Mouse (Mus musculus): ENCODE data around the gene Enkd1. TPM values are rescaled to one million over a fixed set of nuclear protein-coding genes. Genes with fewer than 3 reads are reported as not detected.

Gene Enkd1
- total RNA-seq (2021), result 1 to 10 TPM; 8.6 to 9.0 TPM
- long read RNA-seq, experiment 1, partial matches to known transcripts, result 0 of 6 reads
- long read RNA-seq, experiment 1, other reads (novel, unspliced or antisense), result 4 of 6 reads
- long read RNA-seq, experiment 2, partial matches to known transcripts, result 1 of 13 reads
- long read RNA-seq, experiment 2, other reads (novel, unspliced or antisense), result 9 of 13 reads

DNA sequence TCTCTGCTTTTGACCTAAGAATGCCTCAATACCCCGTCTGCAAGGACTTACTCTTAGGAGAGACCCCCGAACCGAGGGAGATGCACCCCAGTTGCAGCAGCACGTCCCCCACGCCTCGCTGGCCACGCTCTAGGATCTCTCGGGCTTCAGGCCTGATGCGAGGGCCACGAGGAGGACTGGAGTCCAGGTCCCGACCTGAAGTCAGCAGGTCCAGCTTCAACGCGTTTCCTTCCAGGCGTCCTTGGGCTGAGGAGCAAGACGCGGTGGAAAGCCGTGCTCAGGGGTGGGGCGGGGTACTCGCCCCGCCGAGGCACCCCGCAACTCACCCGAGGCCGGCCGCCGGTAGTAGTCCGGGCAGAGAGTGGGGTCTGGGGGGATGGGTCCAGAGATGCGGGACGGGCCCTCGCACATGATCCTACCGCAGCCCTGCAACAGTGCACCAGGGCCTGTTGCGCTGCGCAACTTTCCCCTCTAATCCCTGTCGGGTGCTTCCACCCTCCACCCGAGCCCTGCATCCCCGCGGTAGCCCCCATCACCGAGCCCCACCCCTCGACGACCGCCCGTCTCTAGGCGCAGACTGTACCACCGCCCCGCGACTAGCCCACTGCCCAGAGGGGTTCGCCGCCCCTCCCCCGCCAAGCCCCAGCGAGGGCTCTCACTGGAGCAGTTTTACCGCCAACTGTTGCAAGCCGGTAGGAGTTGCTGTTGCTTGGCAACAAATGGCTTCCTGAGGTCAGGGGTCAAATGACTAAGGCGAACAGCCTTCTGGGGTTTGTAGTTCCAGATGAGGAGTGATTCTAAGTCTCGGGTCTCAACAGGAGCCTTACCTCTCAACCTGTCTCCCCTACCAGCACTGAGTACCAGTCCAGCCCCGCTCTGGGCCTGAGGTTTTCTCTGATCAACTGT lies at the start of gene Enkd1, which contains the start of gene 4933405L10Rik:
Gene Enkd1 (minus strand): TSS at position 713 of the 906 bp plus-strand sequence.
Gene 4933405L10Rik (plus strand): TSS at position 158 of the 906 bp plus-strand sequence.
- peak; percentile 85 to 95 for DNase-seq (ENCODE audit: low spot score in 2 of 2)

DNA sequence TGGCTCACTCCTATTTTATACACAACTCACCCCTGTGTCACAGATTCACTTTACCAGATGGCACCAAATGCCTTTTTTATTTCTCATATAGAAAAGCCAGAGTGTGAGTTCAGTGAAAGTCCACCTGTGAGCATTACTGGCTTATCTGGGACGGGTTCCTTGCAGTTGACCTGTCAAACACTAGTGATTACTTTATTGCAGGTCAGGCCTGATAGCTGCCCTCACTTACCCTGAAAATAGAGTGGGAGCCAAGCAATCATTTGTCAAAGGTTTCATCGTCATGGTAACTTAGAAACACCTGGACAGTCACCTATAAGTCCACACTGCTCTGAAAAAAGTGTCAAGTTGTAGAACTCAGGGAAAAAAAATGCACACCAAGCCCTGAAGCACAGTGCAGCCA lies 46.7 kb upstream of the Enkd1 start:
- no peak for DNase-seq (ENCODE audit: low spot score in 2 of 2)

- no peak for DNase-seq (ENCODE audit: low spot score in 2 of 2)
Measured at GRCm38 (mm10) chr8:105753916-105754315, 45.9 kb upstream of the Enkd1 start.

GRCm38 (mm10) chr8:105750606-105751005 lies 42.6 kb upstream of the Enkd1 start:
- DNase-seq (ENCODE audit: low spot score in 2 of 2), result peak; percentile 40 to 60

DNA sequence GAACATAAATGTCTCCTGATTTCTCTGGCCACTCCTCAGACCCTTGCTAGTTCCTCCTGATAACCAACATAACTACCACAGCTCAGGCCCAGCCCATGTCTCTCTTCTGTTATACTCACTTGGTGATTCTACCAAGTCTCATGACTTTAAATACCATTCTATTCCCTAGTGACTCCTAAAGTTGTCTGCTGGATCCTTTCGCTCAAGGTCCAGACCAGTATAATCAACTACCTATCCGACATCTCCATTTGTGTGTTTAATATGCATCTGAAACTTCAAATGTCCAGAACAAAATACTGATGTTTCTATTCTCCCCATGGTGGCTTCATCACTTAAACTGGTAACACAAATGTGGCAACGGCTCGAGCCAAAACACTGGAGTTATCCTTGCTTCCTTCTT lies 35.3 kb upstream of the Enkd1 start:
- no peak for DNase-seq (ENCODE audit: low spot score in 2 of 2)

DNA sequence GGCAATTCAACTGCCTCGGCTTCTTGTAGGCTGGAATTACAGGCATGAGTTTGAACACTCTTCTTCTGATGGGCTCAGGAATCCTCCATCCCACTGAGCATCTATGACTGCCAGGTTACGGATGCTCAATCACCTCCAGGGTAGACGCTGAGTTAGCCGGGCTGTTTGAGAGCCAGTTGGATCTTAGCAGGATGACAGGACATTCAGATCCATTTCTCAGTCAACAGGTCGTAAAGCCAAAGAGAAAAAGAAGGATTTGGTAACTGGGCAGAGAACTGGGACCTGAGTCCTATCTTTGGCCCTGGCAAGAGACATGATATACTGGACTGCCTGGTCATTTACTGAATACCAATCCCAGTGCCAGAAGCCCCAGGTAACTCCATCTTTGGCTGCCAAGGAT lies 31.2 kb upstream of the Enkd1 start:
- DNase-seq (ENCODE audit: low spot score in 2 of 2), result no peak

DNA sequence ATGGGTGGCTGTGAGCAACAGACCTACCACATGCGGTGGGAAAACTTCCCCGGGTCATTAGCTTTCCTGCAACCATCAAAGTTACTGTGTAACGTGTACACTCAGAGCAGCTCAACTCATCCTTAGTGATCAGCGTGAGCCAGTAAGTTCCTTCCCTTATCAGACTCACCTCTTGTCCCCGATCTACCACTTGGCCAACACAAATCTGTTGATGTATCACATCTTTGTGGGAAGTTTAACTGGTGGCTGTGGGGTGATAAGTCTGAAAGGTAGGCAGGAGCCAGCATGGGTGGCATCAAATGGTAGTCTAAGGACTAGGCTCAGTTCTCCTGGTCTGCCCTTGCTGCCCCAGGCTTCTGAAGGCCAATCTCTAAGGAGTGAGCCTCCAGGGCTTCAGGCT lies 24.2 kb upstream of the Enkd1 start:
- no peak for DNase-seq (ENCODE audit: low spot score in 2 of 2)

- DNase-seq (ENCODE audit: low spot score in 2 of 2), result no peak
Measured at GRCm38 (mm10) chr8:105727397-105728124, 19.6 kb upstream of the Enkd1 start.

DNA sequence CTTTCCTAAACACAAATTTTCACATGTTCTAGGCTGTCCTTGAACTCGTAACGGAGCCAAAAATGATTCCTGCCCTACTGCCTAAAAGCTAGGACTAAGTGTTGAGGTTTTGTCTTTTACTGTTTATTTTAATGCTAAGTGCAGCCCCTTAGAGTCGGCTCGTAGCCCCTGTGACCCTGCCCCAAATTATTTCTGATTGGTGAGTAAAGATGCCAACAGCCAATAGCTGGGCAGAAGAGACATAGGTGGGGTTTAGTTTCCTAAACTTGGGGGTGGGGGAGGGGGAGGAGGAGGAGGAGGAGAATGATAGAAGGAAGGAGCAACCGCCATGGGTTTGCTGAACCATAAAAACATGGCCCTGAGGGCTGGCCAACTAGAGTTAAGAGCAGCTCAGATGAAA lies 17.7 kb upstream of the Enkd1 start:
- DNase-seq (ENCODE audit: low spot score in 2 of 2), result no peak

GRCm38 (mm10) chr8:105722861-105723260 lies 14.9 kb upstream of the Enkd1 start:
- no peak for DNase-seq (ENCODE audit: low spot score in 2 of 2)

DNA sequence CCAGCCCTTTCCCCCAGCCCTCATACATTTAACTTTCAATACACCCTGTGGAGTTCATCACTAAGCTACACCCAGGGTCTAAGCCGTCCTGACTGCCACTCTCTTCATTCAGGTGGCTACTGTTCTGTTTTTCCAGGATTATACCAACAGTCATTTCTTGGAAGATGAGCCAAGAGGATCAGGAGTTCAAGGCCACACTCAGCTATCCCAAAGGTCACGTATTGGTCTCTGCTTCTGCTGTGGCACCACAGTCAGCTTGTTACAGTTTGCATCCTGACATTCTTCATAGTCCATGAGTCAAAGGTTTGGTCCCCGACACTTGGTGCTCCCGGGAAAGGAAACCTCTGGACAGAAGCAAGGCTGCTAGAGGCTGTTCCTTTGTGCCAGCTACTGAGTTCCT lies 11.6 kb upstream of the Enkd1 start:
- DNase-seq (ENCODE audit: low spot score in 2 of 2), result no peak

GRCm38 (mm10) chr8:105716302-105716945 lies 8.4 kb upstream of the Enkd1 start:
- no peak for DNase-seq (ENCODE audit: low spot score in 2 of 2)

DNA sequence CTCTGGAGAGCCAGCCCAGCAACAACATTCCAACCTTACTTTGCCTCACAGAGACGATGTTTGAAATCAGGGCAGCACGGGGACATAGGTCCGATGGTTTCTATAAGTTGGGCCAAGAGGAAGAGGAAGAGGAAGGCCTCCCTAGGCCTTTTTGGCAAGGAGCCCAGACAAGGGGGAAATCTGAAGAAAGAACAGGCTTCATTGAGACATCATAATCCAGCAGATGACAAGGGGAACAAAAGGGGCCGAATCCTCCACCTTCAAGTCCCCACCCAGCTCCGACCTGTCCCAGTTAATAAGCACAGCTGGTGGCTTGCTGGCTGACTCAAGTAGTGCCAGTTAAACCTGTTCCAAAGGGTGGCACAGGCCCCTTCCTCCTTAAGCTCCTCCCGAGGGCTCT lies 7.0 kb upstream of the Enkd1 start:
- no peak for DNase-seq (ENCODE audit: low spot score in 2 of 2)

GRCm38 (mm10) chr8:105714139-105714538 lies 6.1 kb upstream of the Enkd1 start:
- peak; percentile 78 to 89 for DNase-seq (ENCODE audit: low spot score in 2 of 2)

DNA sequence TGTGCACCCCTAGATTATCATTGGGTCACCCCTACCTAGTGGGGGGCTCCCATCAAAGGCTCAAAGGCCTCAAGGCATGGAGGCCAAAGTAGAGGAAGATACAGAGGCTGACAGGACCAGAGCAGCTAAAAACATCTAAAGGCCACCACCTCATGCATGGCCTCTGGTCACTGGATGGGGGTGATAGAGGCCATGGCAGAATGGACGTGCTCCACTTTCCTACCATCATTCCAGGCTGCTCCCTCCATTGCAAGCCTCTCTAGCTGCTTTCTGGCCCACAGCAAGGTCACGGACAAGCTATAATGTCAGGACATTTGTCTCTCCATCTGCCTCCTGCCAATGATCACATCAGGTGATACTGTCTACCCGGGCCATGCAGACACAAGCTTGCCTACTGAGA lies 4.3 kb upstream of the Enkd1 start:
- no peak for DNase-seq (ENCODE audit: low spot score in 2 of 2)

DNA sequence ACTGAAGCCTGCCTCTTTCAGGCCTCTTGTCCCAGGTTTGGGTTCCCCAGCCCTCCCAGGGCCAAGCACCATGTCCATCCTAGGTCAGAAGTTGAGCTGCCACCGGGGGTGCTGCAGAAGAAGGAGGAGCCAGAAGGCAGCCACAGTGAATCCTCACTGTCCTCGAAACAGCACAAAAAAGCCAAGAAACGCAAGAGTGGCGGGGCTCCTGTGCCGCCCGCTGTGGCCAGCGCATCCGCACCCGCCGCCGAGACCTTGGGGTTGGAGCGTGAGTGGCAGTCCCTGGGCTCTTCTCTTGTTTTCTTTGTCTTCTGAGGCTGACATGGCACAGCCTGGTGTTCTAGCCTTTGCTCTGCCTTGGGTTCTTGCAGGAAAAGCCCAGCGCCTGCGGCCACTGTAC lies 1.3 kb upstream of the Enkd1 start:
- no peak for DNase-seq (ENCODE audit: low spot score in 2 of 2)

GRCm38 (mm10) chr8:105708675-105709074 lies 665 bp upstream of the Enkd1 start:
- DNase-seq (ENCODE audit: low spot score in 2 of 2), result no peak

DNA sequence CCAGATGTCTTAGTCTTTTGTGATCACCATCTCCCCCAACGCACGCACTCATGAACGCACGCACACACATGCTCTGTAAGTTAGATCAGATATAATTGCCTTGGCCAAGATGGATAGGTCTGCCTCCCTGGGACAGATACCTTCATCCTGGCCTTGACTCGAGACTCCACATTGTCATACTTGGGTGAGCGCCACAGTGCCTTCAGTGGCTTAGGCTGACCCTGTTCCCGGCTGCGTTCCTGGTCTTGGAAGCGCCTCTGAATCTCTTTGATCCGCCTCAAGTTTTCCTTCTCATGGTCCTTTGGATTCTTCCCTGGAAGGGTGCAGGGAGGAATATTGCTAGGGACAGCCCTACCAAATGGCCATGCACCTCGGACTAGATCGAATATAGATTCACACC lies 1.6 kb downstream of the Enkd1 start:
- DNase-seq (ENCODE audit: low spot score in 2 of 2), result no peak

DNA sequence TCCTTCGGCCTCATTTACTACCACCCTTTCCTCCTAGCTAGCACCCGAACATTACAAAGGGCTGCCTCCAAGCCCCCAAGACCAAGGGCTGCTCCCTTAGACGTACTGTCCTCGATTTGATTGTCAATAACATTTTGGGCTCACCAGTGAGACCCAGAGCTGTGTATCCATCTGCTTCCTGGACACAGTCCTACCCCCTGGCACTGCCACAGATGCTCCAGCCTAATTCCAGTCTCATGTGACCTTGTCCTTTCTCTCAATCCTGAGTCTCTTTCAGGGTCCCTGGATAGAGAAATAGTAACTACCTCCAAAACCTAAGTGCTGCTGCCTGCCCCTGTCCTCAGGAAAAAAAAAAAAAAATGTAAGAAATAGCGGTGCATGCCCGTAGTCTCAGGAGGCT lies 3.1 kb downstream of the Enkd1 start:
- no peak for DNase-seq (ENCODE audit: low spot score in 2 of 2)

GRCm38 (mm10) chr8:105704146-105704812 lies 3.7 kb downstream of the Enkd1 start:
- no peak for DNase-seq (ENCODE audit: low spot score in 2 of 2)

Measured in layer of hippocampus, postnatal 14 days (tissue).